Mouse (Mus musculus) adrenal gland, adult 2 months (tissue): ENCODE measurements around the gene Zfp276. TPM values are rescaled to one million over a fixed set of nuclear protein-coding genes. Genes with fewer than 3 reads are reported as not detected.

Experiments
- DNase-seq: peaks from one replicate; pipeline ENCODE4 v3.0.0; 2021
- polyA plus RNA-seq: library from polyadenylated mRNA; depleted of rRNA; stranded (reverse); fragments of >200 nt; gene quantifications from 2 replicates; pipeline ENCODE4 v1.2.3, GENCODE M21; 2012; rRNA removed
- total RNA-seq, 2 experiments: library from RNA; stranded (reverse); gene quantifications; 2 replicates each; pipeline ENCODE4 v1.2.3; 2021

Zfp276 gene
- total and polyA plus RNA-seq, 3 experiments = 19.8 to 45.0 (median 21.5) TPM

- DNase-seq = no peak
These were observed 36.7 kb downstream of the Zfp276 start for GRCm38 (mm10) chr8:123290679-123291078.

GRCm38 (mm10) chr8:123291716-123292115 lies 37.7 kb downstream of the Zfp276 start:
- DNase-seq = no peak

- DNase-seq = no peak
These were observed 38.3 kb downstream of the Zfp276 start for GRCm38 (mm10) chr8:123292281-123292680.

- no peak for DNase-seq
These were observed 38.8 kb downstream of the Zfp276 start for GRCm38 (mm10) chr8:123292785-123293184.

- no peak for DNase-seq
These were observed 44.3 kb downstream of the Zfp276 start for GRCm38 (mm10) chr8:123298301-123298700.

GRCm38 (mm10) chr8:123308738-123309137 lies 54.7 kb downstream of the Zfp276 start:
- DNase-seq = no peak

- DNase-seq = no peak
These were observed 63.9 kb downstream of the Zfp276 start for GRCm38 (mm10) chr8:123317781-123318466.

GRCm38 (mm10) chr8:123318467-123318911 lies 64.5 kb downstream of the Zfp276 start, which contains the start of gene Fanca:
TSS of gene Fanca (minus strand) at chr8:123318576.
- peak; percentile 96 for DNase-seq

Other genes with a start within 250 kb of the Zfp276 start
- 10 to 100 TPM; 65.4 to 86.9 TPM for gene Ankrd11, start 211.9 kb upstream of the Zfp276 start, total RNA-seq
- gene Ankrd11, start 211.9 kb upstream of the Zfp276 start, polyA plus RNA-seq = 54.8 and 88.0 TPM in 2 replicates
- gene Spg7, start 191.3 kb upstream of the Zfp276 start, total RNA-seq = 10 to 100 TPM; 78.4 to 80.1 TPM
- gene Spg7, start 191.3 kb upstream of the Zfp276 start, polyA plus RNA-seq = 246 and 255 TPM in 2 replicates
- gene Rpl13, start 151.8 kb upstream of the Zfp276 start, total RNA-seq = 100 to 1,000 TPM; 419 to 701 TPM
- gene Rpl13, start 151.8 kb upstream of the Zfp276 start, polyA plus RNA-seq = 2,347 and 2,800 TPM in 2 replicates
- 1 to 10 TPM; 3.8 to 5.7 TPM for gene Cpne7, start 136.8 kb upstream of the Zfp276 start, total RNA-seq
- 5.1 and 6.1 TPM in 2 replicates for gene Cpne7, start 136.8 kb upstream of the Zfp276 start, polyA plus RNA-seq
- gene Sult5a1, start 95.9 kb upstream of the Zfp276 start, total RNA-seq = 10 to 100 TPM in 1 of 2 experiments, 1 to 10 TPM in 1; 7.6 to 10.1 TPM
- gene Sult5a1, start 95.9 kb upstream of the Zfp276 start, polyA plus RNA-seq = 18.8 and 20.4 TPM in 2 replicates
- 10 to 100 TPM; 52.8 to 57.4 TPM for gene Dpep1, start 68.0 kb upstream of the Zfp276 start, total RNA-seq
- gene Dpep1, start 68.0 kb upstream of the Zfp276 start, polyA plus RNA-seq = 50.3 and 62.4 TPM in 2 replicates
- gene Chmp1a, start 41.4 kb upstream of the Zfp276 start, total RNA-seq = 100 to 1,000 TPM; 104 to 107 TPM
- 102 and 105 TPM in 2 replicates for gene Chmp1a, start 41.4 kb upstream of the Zfp276 start, polyA plus RNA-seq
- 1 to 10 TPM; 1.0 to 6.9 TPM for gene Spata33, start 41.4 kb upstream of the Zfp276 start, total RNA-seq
- 0.70 and 0.71 TPM in 2 replicates for gene Spata33, start 41.4 kb upstream of the Zfp276 start, polyA plus RNA-seq
- 10 to 100 TPM; 51.0 to 53.6 TPM for gene Cdk10, start 29.4 kb upstream of the Zfp276 start, total RNA-seq
- 63.8 and 67.8 TPM in 2 replicates for gene Cdk10, start 29.4 kb upstream of the Zfp276 start, polyA plus RNA-seq
- 10 to 100 TPM; 12.3 to 15.6 TPM for gene Spata2l, start 18.0 kb upstream of the Zfp276 start, total RNA-seq
- gene Spata2l, start 18.0 kb upstream of the Zfp276 start, polyA plus RNA-seq = 37.1 and 62.5 TPM in 2 replicates
- gene Vps9d1, start 153 bp downstream of the Zfp276 start, total RNA-seq = 10 to 100 TPM; 29.4 to 34.0 TPM
- 161 and 188 TPM in 2 replicates for gene Vps9d1, start 153 bp downstream of the Zfp276 start, polyA plus RNA-seq
- gene Fanca, start 64.4 kb downstream of the Zfp276 start, total RNA-seq = 1 to 10 TPM; 3.6 to 7.2 TPM
- gene Fanca, start 64.4 kb downstream of the Zfp276 start, polyA plus RNA-seq = 8.1 and 10.2 TPM in 2 replicates
- 1 to 10 TPM; 1.4 to 2.6 TPM for gene Spire2, start 78.5 kb downstream of the Zfp276 start, total RNA-seq
- gene Spire2, start 78.5 kb downstream of the Zfp276 start, polyA plus RNA-seq = 0.93 and 3.0 TPM in 2 replicates
- 100 to 1,000 TPM; 230 to 235 TPM for gene Tcf25, start 119.6 kb downstream of the Zfp276 start, total RNA-seq
- gene Tcf25, start 119.6 kb downstream of the Zfp276 start, polyA plus RNA-seq = 151 and 158 TPM in 2 replicates
- gene Mc1r, start 152.9 kb downstream of the Zfp276 start, total RNA-seq = not detected
- not detected in 2 replicates for gene Mc1r, start 152.9 kb downstream of the Zfp276 start, polyA plus RNA-seq
- gene Tubb3, start 157.2 kb downstream of the Zfp276 start, total RNA-seq = 1 to 10 TPM; 2.4 to 8.3 TPM
- 3.8 and 21.1 TPM in 2 replicates for gene Tubb3, start 157.2 kb downstream of the Zfp276 start, polyA plus RNA-seq
- gene Def8, start 169.3 kb downstream of the Zfp276 start, total RNA-seq = 10 to 100 TPM; 26.0 to 31.7 TPM
- 24.0 and 24.6 TPM in 2 replicates for gene Def8, start 169.3 kb downstream of the Zfp276 start, polyA plus RNA-seq
- 10 to 100 TPM; 44.0 to 73.7 TPM for gene Afg3l1, start 223.7 kb downstream of the Zfp276 start, total RNA-seq
- gene Afg3l1, start 223.7 kb downstream of the Zfp276 start, polyA plus RNA-seq = 23.2 and 25.2 TPM in 2 replicates